Mouse (Mus musculus) C3H10T1/2 (cell line): ENCODE measurements around the gene Prame. TPM values are rescaled to one million over a fixed set of nuclear protein-coding genes. Genes with fewer than 3 reads are reported as not detected.

Experiments
- polyA plus RNA-seq, 2 experiments: library from polyadenylated mRNA; unstranded; fragments of >200 nt; fragmentation: generic; extraction: Trizol; gene quantifications; one replicate each; pipeline ENCODE4 v1.2.1; 2012; ENCODE audit warnings: missing spikeins in 2 of 2

Gene Prame
- not detected for polyA plus RNA-seq

GRCm38 (mm10) chrX:135627605-135628004 lies at the start of gene Prame:
Gene Prame, minus strand, starts transcription at chrX:135627705.

GRCm38 (mm10) chrX:135598677-135599076 lies 28.8 kb downstream of the Prame start, which contains the start of gene Nxf7:
Gene Nxf7, minus strand, starts transcription at chrX:135598777.

Other genes starting within 250 kb of the Prame start
- not detected for gene Gm7903, start 193.9 kb downstream of the Prame start, polyA plus RNA-seq
- gene AV320801, start 133.1 kb downstream of the Prame start, polyA plus RNA-seq = not detected
- under 1 TPM in 1 of 2 experiments, not detected in 1; 0.02 TPM for gene Nxf7, start 28.9 kb downstream of the Prame start, polyA plus RNA-seq
- under 1 TPM in 1 of 2 experiments, not detected in 1; 0.08 TPM for gene Tcp11x2, start 66.1 kb upstream of the Prame start, polyA plus RNA-seq
- gene Tmsb15a, start 97.6 kb upstream of the Prame start, polyA plus RNA-seq = not detected
- gene Armcx5, start 115.0 kb upstream of the Prame start, polyA plus RNA-seq = 1 to 10 TPM in 1 of 2 experiments, under 1 TPM in 1; 0.08 to 1.4 TPM
- gene Gprasp1, start 115.0 kb upstream of the Prame start, polyA plus RNA-seq = 1 to 10 TPM; 1.1 to 3.8 TPM
- gene Bhlhb9, start 169.9 kb upstream of the Prame start, polyA plus RNA-seq = under 1 TPM; 0.04 to 0.72 TPM
- under 1 TPM in 1 of 2 experiments, not detected in 1; 0.01 TPM for gene Gprasp2, start 211.3 kb upstream of the Prame start, polyA plus RNA-seq